Mouse (Mus musculus): ENCODE results near the gene Wdr38. TPM values are rescaled to one million over a fixed set of nuclear protein-coding genes. Genes with fewer than 3 reads are reported as not detected.
A peak's percentile ranks its signal among the peaks of the same experiment; 100 is the strongest.
"Not testable (repeated sequence)": the region's sequence is repeated elsewhere in the genome, so short reads cannot be mapped to it uniquely, and the experiment has no call there.

The Wdr38 gene
- total RNA-seq, 2 experiments from 2014 or later, result 1.4 TPM; not detected in 1

DNA sequence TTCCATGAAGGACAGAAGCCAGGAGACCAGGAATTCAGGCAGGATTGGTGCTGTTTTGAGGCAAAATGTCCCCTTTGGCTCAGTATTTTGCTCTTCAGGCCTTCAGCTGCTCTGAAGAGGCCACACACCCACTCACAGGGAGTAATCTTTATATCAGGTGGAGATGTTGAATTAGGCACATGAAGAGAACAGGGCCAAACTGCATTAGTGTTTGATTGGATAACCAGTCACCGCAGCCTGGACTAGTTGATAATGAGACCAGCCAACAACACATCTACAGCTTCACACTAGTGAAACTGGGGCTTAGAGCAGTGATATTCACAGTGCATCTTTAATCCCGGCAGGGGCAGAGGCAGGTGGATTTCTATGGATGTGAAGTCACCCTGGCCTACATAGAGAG is 8.3 kb upstream of the Wdr38 start:
- ATAC-seq (replicated peaks; ENCODE audit: low FRiP score, low TSS enrichment, poor library complexity, severe bottlenecking), result peak; percentile 92

DNA sequence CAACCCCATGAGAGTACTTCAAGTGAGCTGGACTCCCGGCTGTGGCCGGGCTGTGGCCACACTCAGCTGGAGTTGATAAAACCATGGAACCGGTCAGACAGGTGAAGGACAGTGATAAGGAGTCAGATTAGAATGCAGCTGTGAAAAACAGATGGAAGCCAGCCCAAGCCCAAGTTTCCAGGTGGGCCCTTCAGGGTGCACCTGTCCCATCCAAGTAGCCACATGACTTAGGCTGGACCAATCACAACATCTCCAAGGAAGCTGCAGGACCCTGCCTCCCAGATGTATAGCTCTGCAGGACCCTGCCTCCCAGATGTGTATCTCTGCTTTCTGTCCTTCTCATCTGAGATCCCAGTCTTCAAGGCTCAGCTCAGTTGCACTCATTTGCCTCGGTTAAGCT is 5.3 kb upstream of the Wdr38 start:
- no peak for ATAC-seq (replicated peaks; ENCODE audit: low FRiP score, low TSS enrichment, poor library complexity, severe bottlenecking)

DNA sequence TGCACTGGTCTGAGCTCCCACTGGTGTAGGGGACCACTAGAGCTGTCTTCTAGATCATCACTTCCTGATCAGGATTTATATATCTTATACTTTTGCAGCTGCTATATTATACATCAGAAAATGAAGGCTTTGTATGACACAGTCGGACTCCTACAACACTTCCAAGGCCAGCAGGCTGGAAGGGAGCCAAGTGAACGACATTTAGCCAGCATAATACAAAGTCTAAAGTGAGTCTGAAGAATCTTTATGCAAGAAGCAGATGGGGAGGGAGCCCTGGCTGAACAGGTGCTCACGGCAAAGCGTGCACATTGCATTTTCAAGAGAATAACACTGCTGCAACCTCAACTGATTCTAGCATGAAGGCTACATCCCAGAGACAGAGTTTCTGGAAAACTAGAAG is 4.8 kb upstream of the Wdr38 start:
- no peak for ATAC-seq (replicated peaks; ENCODE audit: low FRiP score, low TSS enrichment, poor library complexity, severe bottlenecking)

DNA sequence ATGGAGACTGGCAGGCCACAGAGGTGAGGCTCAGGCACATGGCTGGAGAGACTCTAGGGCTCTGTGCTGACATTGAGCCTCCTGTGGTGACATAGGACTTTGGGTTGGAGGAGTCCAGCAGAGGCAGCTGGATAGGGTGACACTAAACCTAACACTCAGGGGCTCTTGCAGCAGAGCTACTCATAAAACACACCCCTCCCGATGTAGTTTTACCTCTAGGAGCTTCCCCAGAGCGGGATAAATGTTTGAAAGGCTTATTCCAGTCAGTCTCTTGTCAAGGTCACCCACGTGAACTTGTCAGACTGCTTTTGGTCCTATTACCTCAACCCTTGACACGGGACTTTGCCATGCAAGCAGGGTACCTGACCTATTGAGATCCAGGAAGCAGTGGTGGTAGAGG is 2.1 kb downstream of the Wdr38 start:
- no peak for ATAC-seq (replicated peaks; ENCODE audit: low FRiP score, low TSS enrichment, poor library complexity, severe bottlenecking)

DNA sequence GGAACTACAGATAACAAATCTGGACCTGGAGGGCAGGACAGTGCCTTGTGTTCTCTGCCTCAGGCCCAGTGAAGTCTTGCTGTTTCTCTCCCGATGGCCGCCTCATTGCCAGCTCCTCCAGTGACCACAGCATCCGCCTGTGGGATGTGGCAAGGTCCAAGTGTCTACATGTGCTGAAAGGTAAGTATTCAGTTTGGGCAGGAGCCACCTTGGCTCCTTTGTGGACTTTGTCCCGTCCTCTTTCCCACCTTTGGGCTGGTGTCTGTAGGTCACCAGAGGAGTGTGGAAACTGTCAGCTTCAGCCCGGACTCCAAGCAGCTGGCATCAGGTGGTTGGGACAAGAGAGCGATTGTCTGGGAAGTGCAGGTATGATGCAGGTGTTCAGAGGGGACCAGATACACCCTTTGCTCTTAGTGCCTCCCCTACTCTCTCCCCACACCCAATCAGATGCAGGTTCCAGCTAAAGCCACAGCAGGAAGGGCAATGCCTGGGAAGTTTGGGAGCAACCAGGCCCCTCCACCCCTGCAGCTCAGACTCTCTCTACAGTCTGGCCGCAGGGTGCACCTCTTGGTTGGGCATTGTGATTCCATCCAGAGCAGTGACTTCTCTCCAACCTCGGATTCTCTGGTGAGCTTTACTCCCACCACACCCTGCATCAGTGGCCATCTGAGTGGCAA is 2.8 kb downstream of the Wdr38 start:
- ATAC-seq (replicated peaks; ENCODE audit: low FRiP score, low TSS enrichment, poor library complexity, severe bottlenecking), result no peak

GRCm38 (mm10) chr2:39000587-39000919 is 3.3 kb downstream of the Wdr38 start:
- no peak for ATAC-seq (replicated peaks; ENCODE audit: low FRiP score, low TSS enrichment, poor library complexity, severe bottlenecking)

DNA sequence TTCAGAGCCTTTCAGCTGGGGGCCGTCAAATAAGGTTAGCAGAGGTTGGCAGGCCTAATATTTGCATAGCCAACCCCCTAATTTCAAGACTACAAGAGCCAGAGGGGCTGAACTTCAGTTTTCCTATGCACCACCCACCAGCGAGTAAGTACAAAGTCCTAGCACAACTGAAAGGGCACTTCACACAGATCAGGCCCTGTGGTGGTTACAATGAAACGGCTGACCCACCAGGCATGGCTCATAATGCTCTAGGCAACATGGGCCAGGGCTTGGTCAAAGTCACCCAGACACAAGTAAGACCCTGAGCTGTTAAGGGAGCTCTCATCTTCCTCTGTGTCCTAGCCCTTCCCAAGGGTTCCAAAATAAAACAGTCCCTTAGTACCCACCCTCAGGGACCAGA is 4.6 kb downstream of the Wdr38 start:
- ATAC-seq (replicated peaks; ENCODE audit: low FRiP score, low TSS enrichment, poor library complexity, severe bottlenecking), result no peak

DNA sequence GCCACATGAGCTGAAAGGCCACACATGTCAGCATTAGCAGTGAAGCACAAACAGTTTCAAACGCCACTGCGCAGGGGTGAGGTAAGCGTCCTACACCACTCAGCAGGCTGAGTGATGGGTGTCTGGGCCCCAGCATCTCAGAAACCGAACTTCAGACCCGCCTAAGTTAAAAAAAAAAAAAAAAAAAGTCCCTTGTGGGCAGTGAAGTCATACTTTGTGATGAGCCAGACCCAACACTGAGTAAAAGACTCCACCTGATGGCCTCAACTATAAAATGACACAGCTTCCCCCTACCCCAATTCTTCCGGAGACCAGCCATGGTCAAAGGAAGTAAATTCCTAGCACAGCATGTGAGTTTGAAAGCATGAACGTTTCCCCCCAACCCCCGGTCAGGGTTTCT is 5.8 kb downstream of the Wdr38 start:
- ATAC-seq (replicated peaks; ENCODE audit: low FRiP score, low TSS enrichment, poor library complexity, severe bottlenecking), result no peak

DNA sequence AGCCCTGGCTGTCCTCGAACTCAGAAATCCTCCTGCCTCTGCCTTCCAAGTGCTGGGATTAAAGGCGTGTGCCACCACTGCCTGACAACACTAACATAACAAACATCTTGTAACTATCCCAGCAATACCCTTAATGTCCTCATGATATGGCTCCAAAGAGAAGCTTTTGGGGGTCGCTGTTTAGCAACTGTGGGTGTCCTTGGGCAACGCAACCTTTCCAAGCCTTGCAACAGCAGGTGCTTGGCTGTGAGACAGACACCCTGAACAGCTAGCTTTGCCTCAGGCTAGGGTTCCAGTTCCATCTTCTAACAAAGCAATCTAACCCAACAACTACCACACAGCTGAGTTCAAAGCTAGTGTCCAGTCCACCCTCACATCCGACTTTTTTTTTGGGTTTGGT is 6.2 kb downstream of the Wdr38 start:
- ATAC-seq (replicated peaks; ENCODE audit: low FRiP score, low TSS enrichment, poor library complexity, severe bottlenecking), result no peak

DNA sequence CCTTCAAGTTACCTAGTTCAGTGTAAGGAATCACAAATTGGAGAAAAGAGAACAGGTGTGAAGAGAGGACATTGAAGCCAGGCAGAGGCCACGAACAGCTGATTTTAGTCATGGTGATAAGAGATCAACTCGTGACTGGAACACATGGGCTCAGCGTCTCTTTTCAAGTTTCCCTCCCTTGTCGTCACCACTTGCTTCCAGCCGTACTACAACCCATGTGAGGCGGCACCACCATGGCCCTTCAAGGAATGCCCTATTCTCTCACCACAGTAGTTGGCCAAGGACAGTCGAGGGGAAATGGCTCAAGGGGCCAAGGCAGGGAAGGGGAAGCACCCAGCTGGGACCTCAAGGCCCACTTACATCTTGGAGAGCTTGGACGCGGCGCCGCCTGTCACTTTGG is 7.1 kb downstream of the Wdr38 start:
- 0 out of 2 replicates have a peak, but pooled peaks have one; percentile 15 for ATAC-seq (replicated peaks; ENCODE audit: low FRiP score, low TSS enrichment, poor library complexity, severe bottlenecking)

GRCm38 (mm10) chr2:39004880-39005435 is 7.7 kb downstream of the Wdr38 start, which contains the start of gene Arpc5l:
Arpc5l (plus strand) TSS chr2:39005348.
- ATAC-seq (replicated peaks; ENCODE audit: low FRiP score, low TSS enrichment, poor library complexity, severe bottlenecking), result peak; percentile 71

DNA sequence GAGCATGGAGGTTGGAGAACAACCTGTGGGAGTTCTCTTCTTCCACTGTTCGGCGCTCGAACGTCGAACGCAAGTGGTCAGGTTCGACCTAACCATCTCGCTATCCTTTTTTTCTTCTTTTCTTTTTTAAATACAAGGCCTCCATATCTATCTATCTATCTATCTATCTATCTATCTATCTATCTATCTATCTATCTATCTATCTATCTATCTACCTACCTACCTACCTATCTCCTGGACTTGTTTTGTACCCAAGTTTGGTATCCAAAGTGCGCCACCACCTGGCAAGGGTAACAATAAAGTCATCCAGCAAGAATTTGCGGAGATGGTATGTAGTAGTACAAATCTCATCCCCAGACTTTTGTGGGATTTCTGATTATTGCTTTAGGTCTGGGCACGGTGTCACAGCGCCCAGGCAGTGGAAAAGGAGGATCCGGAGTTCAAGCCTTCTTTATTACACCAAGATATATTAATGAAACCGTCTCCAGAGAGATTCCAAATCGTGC is 8.4 kb downstream of the Wdr38 start, which contains the start of gene Rpl35:
TSS of gene Rpl35 (minus strand) at position 51 of the 506 bp plus-strand sequence.
- ATAC-seq (replicated peaks; ENCODE audit: low FRiP score, low TSS enrichment, poor library complexity, severe bottlenecking), result no peak

DNA sequence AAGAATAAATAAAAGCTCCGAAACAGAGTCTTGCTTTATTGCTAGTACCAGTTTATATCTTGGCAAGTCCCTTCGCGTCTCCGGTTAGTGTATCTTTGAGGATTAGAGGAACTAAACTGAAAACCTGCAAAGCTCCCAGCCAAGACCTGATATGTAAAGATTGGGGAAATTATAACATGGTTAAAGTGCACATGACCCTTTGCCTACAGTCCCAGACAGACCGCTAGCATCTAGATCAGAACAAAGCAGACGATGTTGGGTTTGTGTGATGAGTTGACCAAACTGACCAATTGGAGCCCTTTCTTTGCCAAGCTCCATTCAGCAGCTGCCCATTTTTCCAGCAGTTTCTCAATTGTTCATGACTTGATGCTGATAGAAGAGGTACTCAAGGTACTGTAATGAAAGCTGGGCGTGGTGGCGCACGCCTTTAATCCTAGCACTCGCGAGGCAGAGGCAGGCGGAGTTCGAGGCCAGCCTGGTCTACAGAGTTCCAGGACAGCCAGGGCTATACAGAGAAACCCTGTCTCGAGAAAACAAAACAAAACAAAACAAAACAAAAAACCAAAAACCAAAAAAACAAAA is 9.0 kb downstream of the Wdr38 start:
- ATAC-seq (replicated peaks; ENCODE audit: low FRiP score, low TSS enrichment, poor library complexity, severe bottlenecking), result no peak

- peak; percentile 71 for ATAC-seq (replicated peaks; ENCODE audit: low FRiP score, low TSS enrichment, poor library complexity, severe bottlenecking)
These were observed 10.6 kb downstream of the Wdr38 start for GRCm38 (mm10) chr2:39007865-39008264.

DNA sequence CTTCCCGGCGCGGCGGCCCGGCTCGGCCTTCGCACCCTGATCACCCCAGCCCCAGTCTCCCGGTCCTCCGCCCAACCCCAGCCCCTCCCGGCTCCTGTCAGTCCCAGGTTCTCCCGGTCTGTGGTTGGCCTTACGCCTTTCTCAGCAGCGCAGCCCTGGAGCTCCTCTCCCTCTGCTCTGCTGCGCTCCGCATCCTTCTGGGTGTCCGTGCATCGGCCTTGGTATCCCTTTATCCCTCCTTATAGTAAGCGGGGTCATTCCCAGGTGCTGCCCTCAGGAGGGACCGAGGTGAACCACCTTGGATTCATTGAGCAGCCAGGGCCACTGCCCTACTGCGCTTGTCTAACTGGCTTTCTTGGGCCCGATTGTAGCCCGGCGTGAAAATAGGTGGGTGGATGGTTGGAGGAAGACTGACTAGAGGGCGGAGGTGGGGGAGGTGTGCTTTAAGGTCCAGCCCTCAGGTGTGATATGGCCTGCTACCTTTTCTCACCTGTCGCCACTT is 11.1 kb downstream of the Wdr38 start:
- peak; percentile 1; the same call in 1 of the 2 replicates for ATAC-seq (replicated peaks; ENCODE audit: low FRiP score, low TSS enrichment, poor library complexity, severe bottlenecking)

DNA sequence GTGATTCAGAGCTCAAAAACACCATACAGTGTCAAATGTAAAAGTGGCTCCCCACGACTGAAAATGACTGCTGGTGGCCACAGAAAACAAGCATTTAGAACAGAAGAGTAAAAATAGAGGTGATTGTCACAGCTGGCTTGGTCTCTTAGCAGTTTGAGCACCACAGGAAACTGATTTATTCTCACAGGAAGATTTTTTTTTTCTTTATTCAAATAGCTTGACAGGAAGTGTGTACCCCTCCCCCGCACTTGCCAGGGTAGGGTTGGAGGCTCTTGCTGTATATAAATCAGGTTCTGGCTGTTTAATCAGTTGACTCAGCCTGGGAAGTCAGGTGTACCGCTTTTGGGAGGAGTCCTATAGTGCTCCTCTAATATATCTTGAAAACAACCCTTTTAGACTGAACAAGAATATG is 11.7 kb downstream of the Wdr38 start:
- no peak for ATAC-seq (replicated peaks; ENCODE audit: low FRiP score, low TSS enrichment, poor library complexity, severe bottlenecking)

GRCm38 (mm10) chr2:39010144-39010543 is 12.9 kb downstream of the Wdr38 start:
- ATAC-seq (replicated peaks; ENCODE audit: low FRiP score, low TSS enrichment, poor library complexity, severe bottlenecking), result not testable (repeated sequence)

DNA sequence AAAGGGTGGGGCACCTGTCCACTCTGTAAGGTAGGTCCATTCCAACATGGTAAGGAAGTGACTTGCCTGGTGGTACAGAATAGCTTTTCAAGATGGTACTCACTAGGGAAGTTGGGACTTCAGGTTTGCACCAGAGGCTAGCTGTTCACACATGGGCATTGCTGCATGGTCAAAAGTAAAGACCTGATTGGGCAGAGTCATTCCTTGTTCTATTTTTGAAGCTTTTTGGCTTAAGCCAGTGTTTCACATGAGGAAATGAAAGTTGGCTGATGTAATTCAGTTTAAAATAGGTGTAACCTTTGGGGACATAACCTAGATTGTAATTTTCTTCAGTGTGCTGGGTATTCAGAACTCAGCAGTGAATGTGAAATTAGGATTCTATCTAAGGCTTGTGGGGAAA is 14.0 kb downstream of the Wdr38 start:
- no peak for ATAC-seq (replicated peaks; ENCODE audit: low FRiP score, low TSS enrichment, poor library complexity, severe bottlenecking)

- no peak for ATAC-seq (replicated peaks; ENCODE audit: low FRiP score, low TSS enrichment, poor library complexity, severe bottlenecking)
These were observed 14.7 kb downstream of the Wdr38 start for GRCm38 (mm10) chr2:39011971-39012370.

DNA sequence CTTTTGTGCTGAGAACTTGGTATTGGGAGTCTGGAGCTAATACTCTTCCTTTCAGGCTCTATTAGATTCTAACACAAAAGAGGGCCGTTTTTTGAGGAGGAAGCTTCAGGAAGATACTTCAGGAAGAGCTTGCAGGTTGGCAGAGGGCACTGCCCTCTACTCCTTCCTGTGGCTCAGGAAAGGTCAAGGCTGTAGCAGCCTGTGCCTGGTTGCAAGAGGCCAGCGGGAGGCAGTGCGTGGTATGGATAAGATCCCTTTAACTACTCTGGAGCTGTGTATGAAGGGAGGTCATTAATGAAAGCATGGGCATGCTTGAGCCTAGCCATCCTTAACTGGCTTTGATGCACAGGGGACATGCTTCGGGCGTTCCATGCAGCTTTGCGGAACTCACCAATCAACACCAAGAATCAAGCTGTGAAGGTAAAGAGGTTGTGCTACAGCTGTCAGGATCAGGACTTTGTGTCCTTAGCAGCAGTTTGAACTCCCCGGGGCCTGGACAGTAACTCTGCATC is 15.5 kb downstream of the Wdr38 start:
- no peak for ATAC-seq (replicated peaks; ENCODE audit: low FRiP score, low TSS enrichment, poor library complexity, severe bottlenecking)

All from megakaryocyte-erythroid progenitor cell, adult 5-6 weeks (primary cell).